Mouse (Mus musculus) layer of hippocampus, adult 11-12 months (tissue): ENCODE results near the gene Llgl2.
"Not testable (repeated sequence)": the region's sequence is repeated elsewhere in the genome, so short reads cannot be mapped to it uniquely, and the experiment has no call there.

Source experiments
- DNase-seq: peaks from one replicate; pipeline ENCODE4 v3.0.0; 2022; ENCODE audit warnings: low spot score

Llgl2 gene

GRCm38 (mm10) chr11:115836656-115837395 is 13.0 kb downstream of the Llgl2 start:
- DNase-seq = no peak

GRCm38 (mm10) chr11:115837606-115838345 is 13.9 kb downstream of the Llgl2 start:
- DNase-seq = no peak

DNA sequence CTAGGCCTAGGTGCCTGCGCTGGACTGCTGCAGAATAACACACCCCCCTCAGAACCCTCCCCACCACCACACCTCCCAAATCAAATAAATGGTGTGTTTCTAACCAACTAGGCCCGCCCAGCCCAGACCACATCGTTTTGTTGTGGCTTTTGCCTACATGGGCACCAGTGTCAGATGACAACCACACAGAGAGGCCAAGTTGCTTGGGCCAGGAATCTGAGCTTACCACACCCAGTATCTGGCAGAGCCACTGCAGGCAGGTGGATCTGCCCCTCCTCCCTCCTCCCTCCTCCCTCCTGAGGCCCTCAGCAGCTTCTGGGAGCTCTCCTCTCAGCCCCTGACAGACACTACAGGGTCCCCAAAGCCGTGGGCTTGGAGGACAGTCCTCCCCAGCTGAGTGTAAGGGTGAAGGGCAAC is 15.1 kb downstream of the Llgl2 start:
- DNase-seq = no peak

GRCm38 (mm10) chr11:115839732-115840131 is 15.9 kb downstream of the Llgl2 start:
- DNase-seq = no peak

GRCm38 (mm10) chr11:115841044-115841443 is 17.2 kb downstream of the Llgl2 start:
- no peak for DNase-seq

- DNase-seq = no peak
Measured at GRCm38 (mm10) chr11:115841961-115842550, 18.2 kb downstream of the Llgl2 start.

DNA sequence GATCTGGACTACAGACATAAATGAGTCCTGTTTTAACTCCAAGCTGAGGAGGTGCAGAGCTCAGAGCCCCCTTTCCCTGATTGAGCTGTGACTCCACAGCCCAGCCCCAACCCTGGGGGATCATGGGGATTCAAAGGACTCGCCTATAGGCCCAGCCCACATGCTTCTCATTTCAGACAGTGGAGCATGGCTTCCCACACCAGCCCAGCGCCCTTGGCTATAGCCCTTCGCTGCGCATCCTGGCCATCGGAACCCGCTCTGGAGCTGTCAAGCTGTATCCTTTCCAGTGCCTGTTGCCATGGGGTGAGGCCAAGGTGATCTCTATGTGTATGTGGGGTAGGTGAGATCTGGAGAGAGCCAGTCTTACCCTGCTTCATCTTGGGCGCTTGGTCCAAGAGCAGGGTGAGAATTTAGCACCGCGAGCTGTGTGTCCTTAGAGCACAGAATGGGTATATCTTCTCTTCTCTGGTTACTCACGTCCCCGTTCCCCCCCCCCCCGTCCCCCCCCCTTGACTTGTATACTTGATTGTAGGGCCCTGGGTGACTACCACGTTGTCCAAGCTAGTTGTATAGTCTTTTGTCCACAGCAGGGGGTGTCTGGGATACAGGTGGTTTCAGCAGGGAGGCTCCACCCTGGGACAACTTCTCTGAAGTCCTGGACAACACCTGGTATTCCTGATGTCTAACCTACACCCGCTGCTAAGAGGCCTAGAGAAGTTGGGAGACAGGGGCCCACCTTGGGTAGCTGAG is 19.5 kb downstream of the Llgl2 start:
- DNase-seq = no peak

DNA sequence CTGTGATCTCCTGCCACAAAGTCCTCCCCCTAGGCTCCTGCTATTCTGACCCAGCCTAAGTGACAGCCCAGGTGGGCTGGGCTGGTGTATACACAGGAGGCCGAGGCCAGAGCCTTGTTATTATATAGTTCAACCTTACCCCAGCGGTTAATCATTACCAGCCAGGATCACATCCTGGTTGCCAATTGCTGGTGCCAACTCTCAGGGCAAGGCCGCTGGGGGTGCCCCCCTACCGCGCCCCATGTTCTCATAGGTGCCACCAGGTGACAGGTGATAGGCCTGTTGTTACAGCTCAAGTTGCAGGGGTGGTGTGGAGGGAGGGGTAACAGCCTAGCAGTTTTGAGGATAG is 20.0 kb downstream of the Llgl2 start:
- DNase-seq = no peak

- DNase-seq = no peak
Measured at GRCm38 (mm10) chr11:115844240-115844639, 20.4 kb downstream of the Llgl2 start.

- no peak for DNase-seq
Measured at GRCm38 (mm10) chr11:115845819-115846218, 22.0 kb downstream of the Llgl2 start.

GRCm38 (mm10) chr11:115854674-115855073 is 30.8 kb downstream of the Llgl2 start:
- DNase-seq = no peak

DNA sequence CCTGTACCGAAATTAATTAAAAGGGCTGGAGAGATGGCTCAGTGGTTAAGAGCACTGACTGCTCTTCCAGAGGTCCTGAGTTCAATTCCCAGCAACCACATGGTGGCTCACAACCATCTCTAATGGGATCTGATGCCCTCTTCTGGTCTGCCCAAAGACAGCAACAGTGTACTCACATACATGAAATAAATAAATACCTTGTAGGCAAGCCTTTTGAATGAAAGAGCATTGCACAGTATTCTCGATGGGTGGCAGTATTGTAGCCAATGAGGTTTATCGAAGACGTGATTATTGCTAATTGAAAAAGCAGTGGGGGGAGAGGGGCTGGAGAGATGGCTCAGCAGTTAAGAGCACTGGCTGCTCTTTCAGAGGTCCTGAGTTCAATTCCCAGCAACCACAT is 33.3 kb downstream of the Llgl2 start:
- not testable (repeated sequence) for DNase-seq

DNA sequence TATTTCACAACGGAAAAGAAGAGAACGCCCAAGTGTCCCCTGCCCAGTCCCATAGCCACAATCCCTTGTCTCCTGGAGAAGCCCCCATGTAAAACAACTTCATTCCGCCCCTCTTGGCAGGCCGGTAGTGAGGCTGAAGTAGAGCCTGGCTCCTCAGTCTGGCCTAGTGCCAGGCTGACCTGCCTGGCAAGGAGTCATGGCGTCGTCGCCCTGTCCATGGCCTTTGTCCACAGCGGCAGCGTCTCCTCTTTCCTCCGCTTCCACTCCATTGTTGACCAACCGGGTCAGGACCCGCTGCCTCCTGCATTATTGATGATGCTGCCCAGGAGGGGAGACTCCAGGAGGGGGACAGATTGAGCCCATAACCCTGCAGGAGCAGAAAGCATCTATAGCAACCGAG is 34.1 kb downstream of the Llgl2 start:
- DNase-seq = no peak

GRCm38 (mm10) chr11:115858354-115858753 is 34.5 kb downstream of the Llgl2 start, which contains the start of gene Myo15b:
TSS of gene Myo15b (plus strand) at chr11:115858406.
- DNase-seq = no peak

DNA sequence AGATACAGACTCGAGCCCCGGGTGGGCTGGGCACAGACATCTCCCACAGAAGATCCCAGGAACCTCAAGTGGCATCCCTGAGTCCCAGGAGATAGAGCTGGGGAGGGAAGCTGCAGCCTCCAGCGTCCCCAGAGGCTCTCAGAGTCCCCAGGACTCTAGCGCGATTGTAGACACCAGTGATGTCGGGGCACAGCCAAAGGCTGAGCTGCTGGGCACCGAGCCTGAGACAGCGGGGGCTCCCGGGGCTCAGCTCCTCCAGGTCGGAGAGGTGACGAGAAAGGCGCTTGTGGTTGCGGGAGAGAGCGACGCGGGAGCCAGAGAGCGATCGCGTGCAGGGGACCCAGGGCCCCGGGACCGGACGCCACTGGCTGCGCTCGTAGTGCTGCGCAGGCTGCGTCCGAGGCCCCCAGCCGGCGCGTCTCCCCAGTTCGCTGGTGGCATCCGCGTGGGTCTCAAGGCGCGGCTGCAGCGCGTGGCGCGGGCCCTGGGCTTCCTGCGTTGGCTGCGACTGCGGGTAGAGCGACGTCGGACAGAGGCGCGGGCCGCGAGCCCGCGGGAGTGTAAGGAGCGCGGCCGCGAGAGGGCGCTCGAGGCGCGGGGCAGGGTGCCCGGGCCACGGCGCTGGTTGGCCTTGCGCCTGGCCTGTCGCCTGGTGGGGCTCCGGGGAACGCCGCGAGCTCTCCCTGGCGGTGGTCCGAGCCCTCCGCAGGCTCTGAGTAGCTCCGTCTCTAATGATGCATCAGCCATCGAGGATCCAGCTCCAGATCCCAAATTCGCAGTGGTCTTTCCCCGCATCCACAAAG is 35.5 kb downstream of the Llgl2 start:
- peak; percentile 72 for DNase-seq

GRCm38 (mm10) chr11:115863895-115864294 is 40.0 kb downstream of the Llgl2 start:
- DNase-seq = no peak

- no peak for DNase-seq
Measured at GRCm38 (mm10) chr11:115869393-115869792, 45.5 kb downstream of the Llgl2 start.

DNA sequence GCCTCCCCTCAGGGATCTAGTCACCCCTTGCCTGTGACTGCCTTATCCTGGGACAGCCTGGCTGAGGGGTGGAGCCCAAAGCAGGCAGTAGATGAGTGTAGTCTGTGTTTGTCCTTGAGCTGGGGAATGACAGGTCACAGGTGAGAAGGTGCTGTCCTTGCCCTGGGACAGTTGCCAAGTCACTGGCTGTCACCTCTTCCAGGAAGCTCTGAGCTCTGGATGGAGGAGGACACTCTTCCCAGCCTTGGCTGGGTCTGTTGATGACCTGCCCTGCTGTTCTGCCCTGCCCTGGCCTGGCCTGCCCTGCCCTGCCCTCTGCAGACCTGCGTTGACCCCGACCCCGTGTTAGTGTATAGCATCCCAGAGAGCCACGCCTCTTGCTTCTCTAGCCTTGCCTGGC is 48.6 kb downstream of the Llgl2 start:
- DNase-seq = no peak

- no peak for DNase-seq
Measured at GRCm38 (mm10) chr11:115875935-115876334, 52.1 kb downstream of the Llgl2 start.

GRCm38 (mm10) chr11:115876438-115876837 is 52.6 kb downstream of the Llgl2 start:
- DNase-seq = no peak

DNA sequence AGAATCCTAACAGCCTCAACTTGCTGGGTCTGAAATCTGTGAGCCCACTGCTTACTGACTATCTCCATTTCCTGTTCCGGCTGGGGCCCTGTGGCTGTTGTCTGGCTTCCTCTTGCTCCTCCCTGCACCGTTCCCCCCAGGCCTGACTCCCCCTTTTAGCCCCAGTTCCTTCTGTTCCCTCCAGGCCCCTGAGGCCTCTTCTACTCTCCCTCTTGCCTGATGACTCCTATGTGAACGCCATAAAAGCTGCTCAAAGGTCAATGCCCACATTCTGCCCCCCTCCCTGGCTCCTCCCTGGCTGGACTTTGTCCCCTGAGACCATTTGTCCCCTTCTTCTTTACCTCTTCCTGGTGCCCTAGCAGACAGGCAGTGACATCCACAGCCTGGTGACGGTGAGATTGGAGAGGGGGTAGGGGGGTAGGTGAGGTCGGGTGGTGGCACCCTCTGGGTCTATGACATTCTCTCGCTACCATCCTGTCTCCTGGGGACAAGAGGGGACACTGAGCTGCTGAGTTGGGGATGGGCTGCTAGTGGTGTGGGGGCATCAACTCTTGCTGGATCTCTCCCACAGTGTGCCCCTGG is 53.4 kb downstream of the Llgl2 start:
- no peak for DNase-seq
